Mouse (Mus musculus) ovary, postnatal 36 days (tissue): ENCODE data around the gene Xirp1.
"Not testable (repeated sequence)": the region's sequence is repeated elsewhere in the genome, so short reads cannot be mapped to it uniquely, and the experiment has no call there.

Experiments used
- DNase-seq: peaks from one replicate; pipeline ENCODE4 v3.0.0; 2022; ENCODE audit warnings: low spot score, mixed read lengths

Xirp1 gene

DNA sequence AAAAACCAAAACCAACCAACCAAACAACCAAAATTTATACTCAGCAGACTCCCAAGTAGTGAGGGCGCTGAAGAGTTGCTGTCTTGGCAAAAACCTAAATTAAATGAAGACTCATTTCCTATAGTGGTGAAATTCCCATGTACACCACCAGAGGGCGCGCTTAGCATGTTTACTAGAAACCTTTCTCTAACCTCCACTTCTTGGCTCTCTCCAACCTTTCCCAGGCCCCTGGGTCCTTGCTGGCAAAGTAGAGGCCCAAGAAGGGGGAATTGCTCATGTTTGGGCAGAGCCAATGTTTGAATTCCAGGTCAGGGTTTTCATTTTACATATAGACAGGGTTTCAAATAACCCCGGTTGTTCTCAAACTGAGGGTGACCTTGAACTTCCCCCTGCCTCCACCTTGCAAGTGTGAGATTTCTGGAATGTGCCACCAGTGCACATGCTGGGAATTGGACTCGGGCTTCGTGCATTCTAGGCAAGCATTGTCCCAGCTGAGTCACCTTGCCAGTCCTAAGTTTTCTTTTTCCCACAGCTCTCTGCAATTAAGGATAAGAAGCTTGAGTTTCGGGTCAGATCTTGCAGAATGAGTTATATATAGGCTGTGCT, 3.0 kb downstream of the Xirp1 start:
- DNase-seq: peak; percentile 62

DNA sequence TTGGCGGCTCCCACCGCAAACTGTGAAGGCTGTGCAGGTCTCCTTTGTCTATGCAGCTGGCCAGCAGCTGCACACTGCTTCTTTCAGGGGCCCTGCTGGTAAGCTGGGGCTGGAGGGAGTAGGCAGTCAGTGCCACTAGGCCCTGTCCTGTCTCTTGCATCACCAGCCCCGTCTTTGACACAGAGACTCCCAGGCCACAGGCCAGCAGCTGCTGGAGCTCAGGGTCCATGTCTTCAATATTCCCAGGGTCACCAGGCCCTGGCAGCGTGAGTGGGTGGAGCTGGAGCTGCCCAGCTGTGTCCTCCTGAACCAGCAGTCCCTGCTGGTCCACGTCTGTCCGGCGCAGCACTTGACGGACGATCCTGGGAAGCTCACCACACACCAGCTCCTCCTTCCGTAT, 6.4 kb downstream of the Xirp1 start:
- no peak for DNase-seq

GRCm38 (mm10) chr9:120014828-120015227, 8.6 kb downstream of the Xirp1 start:
- DNase-seq: no peak

DNA sequence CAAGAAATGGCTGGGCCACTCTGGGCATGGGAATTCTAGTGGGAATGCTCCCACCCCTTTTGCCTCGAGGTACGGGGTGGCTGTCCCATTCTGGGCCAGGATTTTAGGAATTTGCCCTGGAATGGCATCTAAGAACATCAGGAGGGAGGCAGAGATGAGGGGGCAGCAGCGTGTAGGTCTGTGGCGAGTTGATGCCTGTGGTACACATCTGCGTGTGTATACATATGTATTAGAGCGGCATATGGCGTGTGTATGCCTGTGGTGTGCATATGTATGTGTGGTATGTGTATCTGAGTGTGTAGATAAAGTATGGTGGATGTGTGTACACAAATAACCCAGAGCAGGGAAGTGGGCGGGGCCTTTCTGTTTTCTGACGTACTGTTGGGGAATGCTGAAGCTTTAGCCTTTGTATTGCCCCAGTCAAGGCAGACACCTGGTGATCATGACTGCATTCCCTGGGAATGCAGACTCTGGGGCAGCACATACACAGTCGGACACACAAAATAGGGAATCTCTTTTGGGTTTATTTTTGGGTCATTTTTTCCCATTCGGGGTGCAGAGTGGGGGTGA, 10.1 kb downstream of the Xirp1 start:
- DNase-seq: no peak

DNA sequence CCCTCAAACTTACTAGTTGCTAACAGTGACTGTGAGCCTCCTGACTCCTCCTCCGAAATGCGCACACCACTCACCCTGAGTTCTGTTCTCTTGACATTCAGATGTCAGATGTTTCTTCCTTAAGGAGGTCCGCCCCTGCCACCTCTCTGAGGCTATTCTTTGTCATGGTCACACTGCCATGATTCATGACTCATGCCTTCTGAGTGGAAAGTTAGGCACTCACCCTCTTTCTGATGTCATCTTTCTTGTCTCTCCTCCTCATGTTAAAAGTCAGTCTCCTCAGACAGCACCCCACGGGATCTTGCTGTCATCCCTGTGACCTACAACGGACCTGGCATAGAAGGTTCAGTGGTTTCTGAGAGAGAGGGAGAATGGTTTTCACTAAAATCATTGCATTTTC, 10.6 kb downstream of the Xirp1 start:
- no peak for DNase-seq

DNA sequence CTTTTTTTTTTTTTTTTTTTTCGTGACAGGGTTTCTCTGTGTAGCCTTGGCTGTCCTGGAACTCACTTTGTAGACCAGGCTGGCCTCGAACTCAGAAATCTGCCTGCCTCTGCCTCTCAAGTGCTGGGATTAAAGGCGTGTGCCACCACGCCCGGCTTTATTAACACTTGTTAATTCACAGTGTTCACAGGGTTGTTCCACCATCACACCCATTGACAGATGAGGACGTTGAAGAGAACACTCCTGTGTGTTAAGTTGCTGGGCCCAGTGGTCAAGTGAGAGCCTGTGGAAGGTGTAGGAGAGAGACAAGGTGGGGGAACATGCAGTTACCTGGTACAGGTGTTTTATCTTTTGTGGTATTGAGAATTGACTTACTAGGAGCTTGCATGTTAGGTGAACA, 11.2 kb downstream of the Xirp1 start:
- DNase-seq: not testable (repeated sequence)

GRCm38 (mm10) chr9:120011533-120011932, 11.9 kb downstream of the Xirp1 start:
- DNase-seq: peak; percentile 63

- DNase-seq: peak; percentile 99
These were observed 12.5 kb downstream of the Xirp1 start for GRCm38 (mm10) chr9:120010781-120011511.

- no peak for DNase-seq
These were observed 13.5 kb downstream of the Xirp1 start for GRCm38 (mm10) chr9:120009871-120010270.

GRCm38 (mm10) chr9:120009226-120009841, 14.1 kb downstream of the Xirp1 start:
- no peak for DNase-seq

- DNase-seq: no peak
These were observed 15.6 kb downstream of the Xirp1 start for GRCm38 (mm10) chr9:120007833-120008232.

GRCm38 (mm10) chr9:120005936-120006335, 17.5 kb downstream of the Xirp1 start:
- DNase-seq: no peak

DNA sequence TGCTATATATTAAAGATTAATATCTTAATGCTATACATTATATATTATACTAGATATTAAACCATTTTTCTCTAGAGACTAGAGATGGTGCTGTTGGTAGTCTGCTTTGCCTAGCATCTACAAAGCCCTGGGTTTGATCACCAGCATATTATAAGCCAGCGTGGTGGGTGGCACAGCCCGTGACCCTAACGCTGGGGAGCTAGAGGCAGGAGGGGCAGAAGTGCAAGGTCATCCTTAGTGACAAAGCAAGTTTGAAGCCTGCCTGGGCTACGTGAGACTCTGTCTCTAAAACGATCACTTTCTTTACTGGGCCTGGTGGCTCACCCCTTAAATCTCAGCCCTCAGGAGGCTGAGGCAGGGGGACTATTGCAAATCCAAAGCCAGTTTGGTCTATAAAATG, 20.5 kb downstream of the Xirp1 start:
- no peak for DNase-seq

DNA sequence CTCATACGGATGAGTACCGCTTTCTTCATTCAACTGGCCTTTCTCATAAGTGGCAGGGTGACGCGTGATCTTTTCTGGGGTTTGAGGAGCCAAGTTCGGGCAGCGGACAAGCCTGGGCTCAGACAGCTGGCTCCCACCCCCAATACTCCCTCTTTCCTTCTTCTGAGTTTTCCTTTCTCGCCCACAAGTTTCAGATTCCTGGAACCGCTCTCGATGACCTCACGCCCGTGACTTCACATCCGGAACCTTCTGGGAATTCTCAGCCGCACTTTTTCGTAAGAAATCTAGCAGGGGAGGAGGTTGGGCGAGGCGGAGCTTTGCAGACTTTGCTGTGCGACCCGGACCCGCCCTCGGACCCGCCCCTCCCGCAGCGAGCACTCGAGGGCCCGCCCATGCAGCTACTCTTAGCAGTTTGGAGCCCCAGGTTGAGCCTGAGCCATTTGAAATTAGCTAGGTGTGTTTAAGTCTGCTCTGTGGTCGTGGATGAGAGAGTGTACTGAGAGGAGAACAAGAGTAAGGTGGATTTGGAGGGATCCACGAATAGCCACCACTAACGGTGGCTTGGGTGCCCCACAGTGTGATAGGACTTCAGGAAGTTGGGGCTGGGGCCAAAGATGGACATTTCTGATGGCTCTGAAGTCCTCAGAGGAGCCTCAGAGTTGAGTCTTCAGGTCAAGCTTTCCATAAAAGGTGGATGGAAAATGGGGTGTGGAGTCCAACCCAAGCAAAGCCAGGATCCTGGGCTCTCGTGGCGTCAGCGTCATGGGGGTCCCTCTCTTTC, 21.3 kb downstream of the Xirp1 start:
- peak; percentile 84 for DNase-seq

GRCm38 (mm10) chr9:120000761-120001160, 22.6 kb downstream of the Xirp1 start:
- no peak for DNase-seq

GRCm38 (mm10) chr9:119999636-120000035, 23.8 kb downstream of the Xirp1 start:
- no peak for DNase-seq

GRCm38 (mm10) chr9:119998776-119999175, 24.6 kb downstream of the Xirp1 start:
- no peak for DNase-seq

DNA sequence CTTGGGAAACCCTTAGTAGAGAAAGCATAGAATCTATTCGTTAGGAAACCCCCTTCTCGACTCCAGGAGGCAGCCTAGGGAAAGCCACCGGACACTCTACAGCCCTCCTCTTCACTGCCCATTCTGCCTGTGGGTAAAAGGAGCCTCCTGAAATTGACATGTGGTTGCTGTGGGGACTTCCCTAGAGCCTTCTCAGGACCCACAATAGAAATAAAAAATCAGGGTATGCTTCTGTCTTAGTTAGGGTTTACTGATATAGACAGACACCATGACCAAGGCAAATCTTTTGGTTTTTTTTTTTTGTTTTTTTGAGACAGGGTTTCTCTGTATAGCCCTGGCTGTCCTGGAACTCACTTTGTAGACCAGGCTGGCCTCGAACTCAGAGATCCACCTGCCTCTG, 27.3 kb downstream of the Xirp1 start:
- DNase-seq: no peak

DNA sequence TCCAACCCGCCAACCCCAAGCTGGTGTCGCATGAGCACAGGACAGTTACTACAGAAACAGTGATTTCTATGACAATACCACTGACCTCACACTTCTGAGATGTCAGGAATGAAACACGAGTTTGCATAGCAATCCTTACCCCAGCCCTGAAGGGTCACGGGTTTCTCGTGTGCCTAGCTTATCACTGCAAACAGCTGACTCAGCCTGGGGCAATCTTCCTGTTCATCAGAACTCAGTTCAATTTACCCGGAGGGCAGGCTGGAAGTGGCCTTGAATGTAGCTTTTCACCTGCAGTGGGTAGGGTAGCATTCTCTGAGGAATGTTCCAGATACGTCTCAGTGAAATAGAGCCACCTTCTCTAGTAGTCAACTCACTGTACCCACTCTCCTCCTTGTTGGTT, 29.2 kb downstream of the Xirp1 start:
- no peak for DNase-seq

GRCm38 (mm10) chr9:119993092-119993844, 30.1 kb downstream of the Xirp1 start:
- DNase-seq: no peak

DNA sequence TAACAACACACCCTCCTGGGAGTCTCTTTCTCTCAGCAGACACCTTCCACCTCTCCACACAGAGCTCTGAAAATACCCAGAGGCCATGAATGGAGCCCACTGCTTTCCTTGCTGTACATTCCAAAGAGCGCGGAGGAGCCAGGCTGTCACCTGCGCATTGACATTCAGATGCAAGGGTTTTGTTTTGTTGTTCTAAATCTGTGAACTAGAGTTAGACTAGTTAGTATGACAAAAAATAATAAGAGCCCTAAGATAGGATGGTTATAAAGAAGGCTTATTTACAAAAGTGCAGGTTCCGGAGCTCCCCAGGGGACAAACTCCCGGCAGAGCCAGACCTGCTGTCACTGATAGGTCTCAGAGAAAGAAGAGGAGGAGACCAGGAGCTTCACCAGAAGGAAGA, 32.1 kb downstream of the Xirp1 start:
- no peak for DNase-seq

GRCm38 (mm10) chr9:119988304-119988703, 35.1 kb downstream of the Xirp1 start:
- no peak for DNase-seq
